Mouse (Mus musculus) hindbrain, embryonic 11.5 days (tissue): ENCODE results near the gene Chmp2b. TPM values are rescaled to one million over a fixed set of nuclear protein-coding genes. Genes with fewer than 3 reads are reported as not detected.

ENCODE experiments used
- ATAC-seq: fragments of 200-750 bp; cut with Nextera tagmentation; 2 replicates; pipeline ENCODE4 v1.8.0; 2017; ENCODE audit warnings: mild to moderate bottlenecking, moderate TSS enrichment, moderate library complexity; ENCODE audit not compliant: low FRiP score
- DNase-seq: peaks from one replicate; pipeline ENCODE4 v3.0.0-alpha.2; 2015; ENCODE audit warnings: low spot score
- H3K27ac ChIP-seq: fragments of 300-500 bp; sonication (generic); 2 replicates; pipeline ENCODE4 v1.5.1; 2014; ENCODE audit warnings: mild to moderate bottlenecking, low read depth, low read length
- H3K27me3 ChIP-seq: fragments of 300-500 bp; sonication (generic); 2 replicates; pipeline ENCODE4 v1.6.1; 2014; ENCODE audit warnings: mild to moderate bottlenecking, low read length, moderate library complexity, mixed read lengths; ENCODE audit not compliant: control insufficient read depth, insufficient read depth
- H3K36me3 ChIP-seq: fragments of 300-500 bp; sonication (generic); 2 replicates; pipeline ENCODE4 v1.6.1; 2014; ENCODE audit warnings: mild to moderate bottlenecking, low read length, moderate library complexity, mixed read lengths; ENCODE audit not compliant: control insufficient read depth, insufficient read depth
- H3K4me1 ChIP-seq: fragments of 300-500 bp; sonication (generic); replicated peaks from 2 replicates; pipeline ENCODE4 v1.6.1; 2014; ENCODE audit warnings: low read length, mixed read lengths; ENCODE audit not compliant: control insufficient read depth, insufficient read depth
- H3K4me2 ChIP-seq: fragments of 300-500 bp; sonication (generic); replicated peaks from 2 replicates; pipeline ENCODE4 v1.6.1; 2014; ENCODE audit warnings: mild to moderate bottlenecking, low read depth, low read length
- H3K4me3 ChIP-seq: fragments of 300-500 bp; sonication (generic); 2 replicates; pipeline ENCODE4 v1.5.1; 2014; ENCODE audit warnings: low read depth, low read length
- H3K9ac ChIP-seq: fragments of 300-500 bp; sonication (generic); 2 replicates; pipeline ENCODE4 v1.6.1; 2014; ENCODE audit warnings: low read depth, low read length
- H3K9me3 ChIP-seq: fragments of 300-500 bp; sonication (generic); 2 replicates; pipeline ENCODE4 v1.6.1; 2016; ENCODE audit warnings: low read length; ENCODE audit not compliant: control insufficient read depth
- WGBS: fragments of 180-500 bp; shearing (Covaris S2); extraction: QIAGEN DNeasy Blood & Tissue Kit; methylation state at CpG from one replicate; pipeline ENCODE4 v1.1.7; 2014; 5-methylcytosine and 5-hydroxymethylcytosine counted together
- polyA plus RNA-seq: library from polyadenylated mRNA; unstranded; fragments of >200 nt; fragmentation: Nextera tagmentation; extraction: Ambion mirVana; gene quantifications from 2 replicates; pipeline ENCODE4 v1.2.1, GENCODE M21; 2014

Gene Chmp2b
- polyA plus RNA-seq, 1 experiment from 2014 or later: 53.8 TPM

- Histone ChIP-seq H3K27ac (no peak overlapping the region), H3K36me3 (no peaks in the 10 kb centered on the region), H3K4me3 (no peak overlapping the region), H3K9me3 (no peaks in the 10 kb centered on the region), H3K4me1 (no peaks in the 10 kb centered on the region), H3K4me2 (no peak overlapping the region), H3K9ac (no peak overlapping the region), H3K27me3 (no peaks in the 10 kb centered on the region)
- DNase-seq (no peak), ATAC-seq (no peak)
- WGBS: 91% methylated on average over 11 of the region's 11 CpGs
Observed at GRCm38 (mm10) chr16:65543676-65544293, 18.7 kb downstream of the Chmp2b start.

DNA sequence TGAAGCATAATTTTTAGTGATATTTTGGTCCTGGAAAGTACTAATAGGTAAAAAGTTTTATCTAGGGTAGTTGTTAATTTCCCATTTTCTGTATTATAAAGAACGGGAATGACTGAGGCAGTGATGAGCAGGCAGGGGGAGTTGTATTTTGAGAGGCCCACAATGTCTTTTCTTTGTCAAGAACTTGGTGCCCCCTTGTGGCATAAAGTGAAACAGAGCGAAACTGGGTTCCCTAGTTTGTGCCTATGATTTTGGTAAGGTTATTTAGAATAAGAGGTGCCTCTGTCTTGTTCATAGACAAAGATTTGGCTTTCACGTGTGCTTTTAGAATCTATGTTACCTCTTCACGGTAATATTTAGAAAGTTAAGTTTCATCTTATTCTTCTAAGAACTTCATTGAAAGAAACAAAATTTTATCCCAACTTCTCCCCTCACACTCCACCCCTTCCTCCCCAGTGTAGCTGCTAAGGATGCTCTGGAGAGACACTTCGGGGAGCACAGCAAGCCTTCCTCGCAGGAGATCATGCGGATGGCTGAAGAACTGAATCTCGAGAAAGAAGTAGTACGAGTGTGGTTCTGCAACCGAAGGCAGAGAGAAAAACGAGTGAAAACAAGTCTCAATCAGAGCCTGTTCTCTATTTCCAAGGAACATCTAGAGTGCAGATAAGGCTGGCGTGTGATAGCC is 29.1 kb downstream of the Chmp2b start:
- no peaks in the 10 kb centered on the region for H3K36me3 ChIP-seq

DNA sequence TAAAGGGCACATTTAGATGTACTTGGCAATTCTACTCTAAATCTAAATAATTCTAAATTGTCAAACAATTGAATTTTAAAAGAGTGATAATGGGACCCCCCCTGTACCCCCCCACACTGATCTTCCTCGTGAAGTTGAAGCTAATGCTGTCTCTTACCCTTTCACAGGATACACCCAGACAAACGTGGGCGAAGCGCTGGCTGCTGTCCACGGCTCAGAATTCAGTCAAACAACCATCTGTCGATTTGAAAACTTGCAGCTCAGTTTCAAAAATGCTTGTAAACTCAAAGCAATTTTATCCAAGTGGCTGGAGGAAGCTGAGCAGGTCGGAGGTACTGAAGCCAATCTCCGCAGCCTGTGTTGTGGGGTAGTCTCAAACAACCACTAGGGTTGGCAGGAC is 30.9 kb downstream of the Chmp2b start:
- no peak overlapping the region for H3K4me2 ChIP-seq
- H3K36me3 ChIP-seq: no peaks in the 10 kb centered on the region
- no peaks in the 10 kb centered on the region for H3K9me3 ChIP-seq
- H3K4me1 ChIP-seq: no peaks in the 10 kb centered on the region
- no peak overlapping the region for H3K4me3 ChIP-seq
- ATAC-seq: no peak
- H3K27me3 ChIP-seq: no peaks in the 10 kb centered on the region
- H3K9ac ChIP-seq: no peak overlapping the region
- no peak for DNase-seq
- no peak overlapping the region for H3K27ac ChIP-seq
- WGBS: 84% methylated on average over 8 of the region's 8 CpGs

More for the DNA sequence above, 29.1 kb downstream of the Chmp2b start:
- 31% methylated on average over 12 of the region's 12 CpGs for WGBS
- no peaks in the 10 kb centered on the region for H3K27me3 ChIP-seq
- H3K9me3 ChIP-seq: no peaks in the 10 kb centered on the region
- no peak overlapping the region for H3K9ac ChIP-seq
- H3K4me2 ChIP-seq: no peak overlapping the region
- no peak overlapping the region for H3K27ac ChIP-seq
- no peaks in the 10 kb centered on the region for H3K4me1 ChIP-seq
- no peak overlapping the region for H3K4me3 ChIP-seq
- DNase-seq (peak; percentile 73), ATAC-seq (no peak)

DNA sequence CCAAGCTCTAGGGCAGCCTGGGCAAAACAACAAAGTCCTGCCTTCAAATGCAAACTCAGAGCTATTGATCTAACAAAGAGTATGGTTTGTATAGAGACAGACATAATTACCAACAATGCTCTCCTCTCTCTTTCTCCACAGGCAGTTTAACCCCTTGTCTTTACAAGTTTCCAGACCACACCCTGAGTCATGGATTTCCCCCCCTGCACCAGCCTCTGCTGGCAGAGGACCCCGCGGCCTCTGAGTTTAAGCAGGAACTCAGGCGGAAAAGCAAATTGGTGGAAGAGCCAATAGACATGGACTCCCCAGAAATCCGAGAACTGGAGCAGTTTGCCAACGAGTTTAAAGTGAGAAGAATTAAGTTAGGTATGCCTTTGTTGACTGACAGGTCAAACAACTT is 32.9 kb downstream of the Chmp2b start:
- Histone ChIP-seq H3K4me1 (no peaks in the 10 kb centered on the region), H3K9ac (no peak overlapping the region), H3K4me3 (no peak overlapping the region), H3K4me2 (no peak overlapping the region), H3K9me3 (no peaks in the 10 kb centered on the region), H3K27me3 (no peaks in the 10 kb centered on the region), H3K36me3 (no peaks in the 10 kb centered on the region), H3K27ac (no peak overlapping the region)
- 11% methylated on average over 5 of the region's 5 CpGs for WGBS
- DNase-seq (peak; percentile 5), ATAC-seq (no peak)

DNA sequence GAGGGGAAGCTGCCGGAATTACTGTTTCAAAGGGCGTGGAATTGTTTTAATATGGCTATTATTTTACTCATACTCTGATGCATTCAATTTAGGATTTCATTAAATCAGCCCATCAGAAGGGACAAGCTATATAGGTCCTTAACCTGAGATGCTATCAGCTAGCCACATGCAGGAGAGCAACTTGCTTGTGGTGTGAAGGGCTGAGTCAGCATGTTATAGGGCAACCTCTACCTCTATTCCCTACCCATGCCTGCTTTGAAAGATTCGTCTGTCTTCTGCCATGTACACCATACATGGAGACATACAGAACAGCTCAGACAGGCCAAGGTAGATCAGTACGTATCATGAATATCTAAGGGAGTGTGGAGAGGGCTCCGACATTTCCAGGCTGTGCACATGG is 35.8 kb downstream of the Chmp2b start:
- 82% methylated on average over 5 of the region's 5 CpGs for WGBS
- Histone ChIP-seq H3K4me3 (no peak overlapping the region), H3K9me3 (no peaks in the 10 kb centered on the region)

DNA sequence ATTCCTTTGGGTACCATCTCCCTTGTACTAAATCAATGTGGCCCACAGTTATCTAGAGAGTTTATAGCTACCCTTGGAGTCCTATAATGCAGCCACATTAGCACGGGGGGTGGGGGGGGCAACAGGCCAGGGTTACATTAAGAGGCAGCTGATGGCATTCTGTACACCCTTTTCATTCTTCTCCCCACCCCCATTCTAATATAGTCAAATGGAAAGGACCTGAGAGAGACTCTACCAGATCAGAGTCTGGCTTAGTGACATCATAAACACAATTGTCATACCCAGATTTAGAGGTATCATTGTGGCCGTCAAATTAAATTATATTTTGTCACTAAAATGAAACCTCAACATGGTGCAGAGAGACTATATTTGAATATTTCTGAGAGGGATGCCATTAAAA is 36.5 kb downstream of the Chmp2b start:
- no peak for DNase-seq
- H3K4me2 ChIP-seq: no peak overlapping the region
- no peak overlapping the region for H3K4me3 ChIP-seq
- H3K27me3 ChIP-seq: no peaks in the 10 kb centered on the region
- WGBS: 89% methylated on average over 2 of the region's 2 CpGs
- H3K4me1 ChIP-seq: no peaks in the 10 kb centered on the region
- H3K27ac ChIP-seq: no peak overlapping the region
- no peak overlapping the region for H3K9ac ChIP-seq
- no peaks in the 10 kb centered on the region for H3K36me3 ChIP-seq
- H3K9me3 ChIP-seq: no peaks in the 10 kb centered on the region
- ATAC-seq: no peak

More for the DNA sequence above, 35.8 kb downstream of the Chmp2b start:
- H3K9ac ChIP-seq: no peak overlapping the region
- H3K27me3 ChIP-seq: no peaks in the 10 kb centered on the region
- DNase-seq (no peak), ATAC-seq (no peak)
- H3K4me2 ChIP-seq: no peak overlapping the region
- H3K27ac ChIP-seq: no peak overlapping the region
- no peaks in the 10 kb centered on the region for H3K4me1 ChIP-seq
- no peaks in the 10 kb centered on the region for H3K36me3 ChIP-seq

DNA sequence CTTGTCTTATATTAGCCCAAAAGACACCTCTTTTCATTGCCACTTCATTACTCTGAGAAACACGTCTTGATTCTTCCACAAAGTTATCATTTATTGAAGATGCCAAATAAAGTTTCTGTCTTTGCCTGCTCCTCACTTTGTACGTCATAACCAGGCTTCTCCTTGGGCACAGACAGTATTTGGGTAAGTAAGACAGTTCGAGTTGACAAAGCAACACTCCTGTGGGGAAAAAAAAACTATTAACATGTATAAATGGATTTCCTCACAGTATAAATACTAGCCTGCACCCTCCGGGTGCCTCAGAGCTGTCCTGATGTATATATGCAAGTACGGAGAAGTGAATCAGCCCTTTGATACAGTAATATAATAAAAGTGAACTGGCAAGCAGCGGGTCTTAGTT is 42.3 kb downstream of the Chmp2b start, which contains the start of gene Pou1f1:
Pou1f1 (plus strand) TSS at position 301 of the 400 bp plus-strand sequence.
- ATAC-seq (no peak), DNase-seq (no peak)
- Histone ChIP-seq H3K4me3 (no peak within 1 kb of the TSS), H3K4me2 (no peak within 1 kb of the TSS), H3K27me3 (no peaks in the 10 kb centered on the region), H3K4me1 (no peaks in the 10 kb centered on the region), H3K9me3 (no peaks in the 10 kb centered on the region), H3K27ac (no peak within 1 kb of the TSS), H3K36me3 (no peaks in the 10 kb centered on the region), H3K9ac (no peak within 1 kb of the TSS)
- WGBS: 87% methylated on average over 6 of the region's 6 CpGs

DNA sequence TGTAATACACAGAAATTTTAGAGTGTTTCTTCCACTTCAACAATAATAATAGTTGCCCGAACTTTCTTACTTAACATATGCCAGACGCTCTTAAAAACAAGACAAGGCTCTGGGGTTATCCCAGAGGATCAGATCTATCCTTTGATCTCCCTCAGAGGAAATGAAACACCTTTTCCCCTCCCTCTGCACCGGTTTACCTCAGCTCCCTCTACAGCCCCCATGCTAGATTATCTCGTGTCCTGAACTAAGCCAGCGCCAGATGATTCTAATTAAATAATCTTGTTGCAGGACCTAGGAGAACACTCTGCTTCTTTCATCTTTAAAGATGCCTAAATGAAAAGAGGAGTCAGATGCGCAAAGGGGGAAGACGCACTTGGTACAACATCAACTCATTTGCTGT is 48.3 kb downstream of the Chmp2b start:
- DNase-seq: no peak
- Histone ChIP-seq H3K4me3 (no peak overlapping the region), H3K4me2 (no peak overlapping the region), H3K9me3 (no peaks in the 10 kb centered on the region), H3K27ac (no peak overlapping the region), H3K36me3 (no peaks in the 10 kb centered on the region), H3K27me3 (no peaks in the 10 kb centered on the region), H3K4me1 (no peaks in the 10 kb centered on the region), H3K9ac (no peak overlapping the region)
- ATAC-seq: no peak
- 70% methylated on average over 7 of the region's 7 CpGs for WGBS

GRCm38 (mm10) chr16:65497049-65497448 is 65.5 kb downstream of the Chmp2b start:
- Histone ChIP-seq H3K9me3 (no peaks in the 10 kb centered on the region), H3K4me1 (no peaks in the 10 kb centered on the region), H3K9ac (no peak overlapping the region), H3K36me3 (no peaks in the 10 kb centered on the region), H3K27ac (no peak overlapping the region), H3K4me2 (no peak overlapping the region), H3K4me3 (no peak overlapping the region), H3K27me3 (no peaks in the 10 kb centered on the region)
- 42% methylated on average over 2 of the region's 2 CpGs for WGBS
- ATAC-seq (peak; percentile 40; the same call in 1 of the 2 replicates), DNase-seq (peak; percentile 52)
